Mouse (Mus musculus) hindbrain, embryonic 13.5 days (tissue): ENCODE results near the gene Borcs7. TPM values are rescaled to one million over a fixed set of nuclear protein-coding genes. Genes with fewer than 3 reads are reported as not detected.
"Not testable (repeated sequence)": the region's sequence is repeated elsewhere in the genome, so short reads cannot be mapped to it uniquely, and the experiment has no call there.

Experiments
- ATAC-seq: fragments of 200-750 bp; cut with Nextera tagmentation; 2 replicates; pipeline ENCODE4 v1.8.0; 2017; ENCODE audit warnings: moderate TSS enrichment; ENCODE audit not compliant: low FRiP score
- H3K27ac ChIP-seq: fragments of 300-500 bp; sonication (generic); 2 replicates; pipeline ENCODE4 v1.5.1; 2015; ENCODE audit warnings: inconsistent platforms, mild to moderate bottlenecking, moderate library complexity
- H3K27me3 ChIP-seq: fragments of 300-500 bp; sonication (generic); 2 replicates; pipeline ENCODE4 v1.6.1; 2015; ENCODE audit warnings: mild to moderate bottlenecking, inconsistent platforms
- H3K36me3 ChIP-seq: fragments of 300-500 bp; sonication (generic); 2 replicates; pipeline ENCODE4 v1.6.1; 2015; ENCODE audit warnings: mild to moderate bottlenecking, inconsistent platforms
- H3K4me1 ChIP-seq: fragments of 300-500 bp; sonication (generic); replicated peaks from 2 replicates; pipeline ENCODE4 v1.6.1; 2015; ENCODE audit warnings: inconsistent platforms
- H3K4me2 ChIP-seq: fragments of 300-500 bp; sonication (generic); 2 replicates; pipeline ENCODE4 v1.6.1; 2015; ENCODE audit warnings: inconsistent platforms, mild to moderate bottlenecking, moderate library complexity
- H3K4me3 ChIP-seq: fragments of 300-500 bp; sonication (generic); 2 replicates; pipeline ENCODE4 v1.5.1; 2015; ENCODE audit warnings: mild to moderate bottlenecking, inconsistent platforms
- H3K9ac ChIP-seq: fragments of 300-500 bp; sonication (generic); 2 replicates; pipeline ENCODE4 v1.6.1; 2015; ENCODE audit warnings: mild to moderate bottlenecking, inconsistent platforms
- H3K9me3 ChIP-seq: fragments of 300-500 bp; sonication (generic); 2 replicates; pipeline ENCODE4 v1.6.1; 2016; ENCODE audit warnings: inconsistent platforms
- WGBS: fragments of 180-500 bp; shearing (Covaris S2); methylation state at CpG from one replicate; pipeline ENCODE4 v1.1.7; 2015; 5-methylcytosine and 5-hydroxymethylcytosine counted together
- polyA plus RNA-seq: library from polyadenylated mRNA; unstranded; fragments of >200 nt; fragmentation: Nextera tagmentation; extraction: Ambion mirVana; gene quantifications from 2 replicates; pipeline ENCODE4 v1.2.1, GENCODE M21; 2015

The Borcs7 gene
- polyA plus RNA-seq, 1 experiment from 2014 or later = 20.9 TPM

GRCm38 (mm10) chr19:46727140-46727736, 37.5 kb downstream of the Borcs7 start:
- Histone ChIP-seq H3K27me3 (no peaks in the 10 kb centered on the region), H3K9me3 (no peaks in the 10 kb centered on the region), H3K4me2 (no peak overlapping the region), H3K4me3 (no peak overlapping the region), H3K9ac (no peak overlapping the region), H3K27ac (peak overlapping the region; percentile 52; the same call in 1 of the 2 replicates), H3K36me3 (no peaks in the 10 kb centered on the region; the same call in 1 of the 2 replicates), H3K4me1 (peaks cover 16% of the 10 kb centered on the region)
- WGBS = 43% methylated on average over 8 of the region's 8 CpGs
- ATAC-seq = no peak

GRCm38 (mm10) chr19:46727945-46728540, 38.3 kb downstream of the Borcs7 start:
- H3K36me3 ChIP-seq = no peaks in the 10 kb centered on the region; the same call in 1 of the 2 replicates
- 75% methylated on average over 11 of the region's 11 CpGs for WGBS
- no peak for ATAC-seq

GRCm38 (mm10) chr19:46728909-46729308, 39.2 kb downstream of the Borcs7 start:
- Histone ChIP-seq H3K27me3 (no peaks in the 10 kb centered on the region), H3K36me3 (no peaks in the 10 kb centered on the region), H3K4me1 (peaks cover 16% of the 10 kb centered on the region), H3K4me3 (no peak overlapping the region), H3K4me2 (no peak overlapping the region), H3K9me3 (no peaks in the 10 kb centered on the region), H3K27ac (no peak overlapping the region), H3K9ac (no peak overlapping the region)
- ATAC-seq = no peak
- WGBS = 76% methylated on average over 3 of the region's 3 CpGs

More at GRCm38 (mm10) chr19:46727945-46728540, 38.3 kb downstream of the Borcs7 start:
- Histone ChIP-seq H3K4me3 (no peak overlapping the region), H3K27ac (peak overlapping the region; percentile 13; the same call in 1 of the 2 replicates), H3K9ac (no peak overlapping the region), H3K4me2 (no peak overlapping the region), H3K27me3 (no peaks in the 10 kb centered on the region), H3K9me3 (no peaks in the 10 kb centered on the region), H3K4me1 (peaks cover 16% of the 10 kb centered on the region)

GRCm38 (mm10) chr19:46731351-46731750, 41.6 kb downstream of the Borcs7 start:
- H3K27ac ChIP-seq = no peak overlapping the region
- ATAC-seq = no peak
- H3K27me3 ChIP-seq = no peaks in the 10 kb centered on the region
- 82% methylated on average over 10 of the region's 10 CpGs for WGBS
- H3K4me3 ChIP-seq = no peak overlapping the region
- H3K9ac ChIP-seq = no peak overlapping the region
- no peak overlapping the region for H3K4me2 ChIP-seq
- peaks cover 16% of the 10 kb centered on the region for H3K4me1 ChIP-seq
- no peaks in the 10 kb centered on the region for H3K9me3 ChIP-seq
- no peaks in the 10 kb centered on the region for H3K36me3 ChIP-seq

GRCm38 (mm10) chr19:46732673-46733072, 43.0 kb downstream of the Borcs7 start:
- 92% methylated on average over 5 of the region's 5 CpGs for WGBS
- H3K4me2 ChIP-seq, H3K27me3 ChIP-seq, ATAC-seq, H3K4me1 ChIP-seq, H3K27ac ChIP-seq, H3K9me3 ChIP-seq, H3K36me3 ChIP-seq, H3K9ac ChIP-seq, H3K4me3 ChIP-seq: not testable (repeated sequence)

- Histone ChIP-seq H3K36me3 (no peaks in the 10 kb centered on the region), H3K27ac (no peak overlapping the region), H3K9me3 (no peaks in the 10 kb centered on the region), H3K4me1 (no peaks in the 10 kb centered on the region), H3K4me2 (no peak overlapping the region), H3K27me3 (no peaks in the 10 kb centered on the region), H3K9ac (no peak overlapping the region), H3K4me3 (no peak overlapping the region)
- no peak for ATAC-seq
- 94% methylated on average over 7 of the region's 7 CpGs for WGBS
These were observed 43.9 kb downstream of the Borcs7 start for GRCm38 (mm10) chr19:46733626-46734025.

GRCm38 (mm10) chr19:46735241-46735640, 45.5 kb downstream of the Borcs7 start:
- H3K4me2 ChIP-seq = no peak overlapping the region
- 77% methylated on average over 5 of the region's 5 CpGs for WGBS
- H3K4me3 ChIP-seq = no peak overlapping the region
- no peaks in the 10 kb centered on the region for H3K9me3 ChIP-seq
- H3K27ac ChIP-seq = no peak overlapping the region
- no peaks in the 10 kb centered on the region for H3K4me1 ChIP-seq
- no peak for ATAC-seq
- H3K36me3 ChIP-seq = no peaks in the 10 kb centered on the region
- no peaks in the 10 kb centered on the region for H3K27me3 ChIP-seq
- H3K9ac ChIP-seq = no peak overlapping the region

GRCm38 (mm10) chr19:46737106-46737505, 47.4 kb downstream of the Borcs7 start:
- 88% methylated on average over 7 of the region's 7 CpGs for WGBS
- Histone ChIP-seq H3K9ac (no peak overlapping the region), H3K4me3 (no peak overlapping the region)

GRCm38 (mm10) chr19:46740341-46741008, 50.8 kb downstream of the Borcs7 start:
- Histone ChIP-seq H3K9ac (no peak overlapping the region), H3K27ac (no peak overlapping the region), H3K4me3 (no peak overlapping the region), H3K4me1 (no peaks in the 10 kb centered on the region), H3K4me2 (no peak overlapping the region), H3K36me3 (no peaks in the 10 kb centered on the region), H3K9me3 (no peaks in the 10 kb centered on the region), H3K27me3 (no peaks in the 10 kb centered on the region)
- WGBS = 51% methylated on average over 7 of the region's 7 CpGs
- no peak for ATAC-seq

More at GRCm38 (mm10) chr19:46737106-46737505, 47.4 kb downstream of the Borcs7 start:
- ATAC-seq = no peak
- no peaks in the 10 kb centered on the region for H3K4me1 ChIP-seq
- no peaks in the 10 kb centered on the region for H3K36me3 ChIP-seq
- no peak overlapping the region for H3K4me2 ChIP-seq
- no peaks in the 10 kb centered on the region for H3K27me3 ChIP-seq
- H3K27ac ChIP-seq = no peak overlapping the region
- H3K9me3 ChIP-seq = no peaks in the 10 kb centered on the region

- no peak overlapping the region for H3K9ac ChIP-seq
- H3K4me2 ChIP-seq = no peak overlapping the region
- 50% methylated on average over 6 of the region's 6 CpGs for WGBS
- no peaks in the 10 kb centered on the region for H3K4me1 ChIP-seq
- no peaks in the 10 kb centered on the region for H3K27me3 ChIP-seq
- H3K36me3 ChIP-seq = no peaks in the 10 kb centered on the region
- H3K4me3 ChIP-seq = no peak overlapping the region
- H3K27ac ChIP-seq = no peak overlapping the region
- no peaks in the 10 kb centered on the region for H3K9me3 ChIP-seq
- no peak for ATAC-seq
These were observed 51.9 kb downstream of the Borcs7 start for GRCm38 (mm10) chr19:46741574-46741973.

GRCm38 (mm10) chr19:46744681-46745080, 55.0 kb downstream of the Borcs7 start:
- Histone ChIP-seq H3K9ac (no peak overlapping the region), H3K4me1 (no peaks in the 10 kb centered on the region), H3K4me2 (no peak overlapping the region), H3K9me3 (no peaks in the 10 kb centered on the region), H3K4me3 (no peak overlapping the region), H3K27ac (no peak overlapping the region), H3K27me3 (no peaks in the 10 kb centered on the region), H3K36me3 (no peaks in the 10 kb centered on the region)
- no peak for ATAC-seq
- 67% methylated on average over 9 of the region's 9 CpGs for WGBS

GRCm38 (mm10) chr19:46747799-46748198, 58.1 kb downstream of the Borcs7 start:
- H3K9ac ChIP-seq = no peak overlapping the region
- no peak for ATAC-seq
- 90% methylated on average over 3 of the region's 3 CpGs for WGBS

More at GRCm38 (mm10) chr19:46747799-46748198, 58.1 kb downstream of the Borcs7 start:
- H3K4me3 ChIP-seq = no peak overlapping the region
- no peaks in the 10 kb centered on the region for H3K36me3 ChIP-seq
- H3K4me1 ChIP-seq = no peaks in the 10 kb centered on the region
- no peak overlapping the region for H3K4me2 ChIP-seq
- no peaks in the 10 kb centered on the region for H3K27me3 ChIP-seq
- no peak overlapping the region for H3K27ac ChIP-seq
- H3K9me3 ChIP-seq = no peaks in the 10 kb centered on the region
